Mouse (Mus musculus) E14TG2a.4 (cell line): Measurements from ENCODE around the gene Timm9.

Experiments
- H3K27me3 ChIP-seq: 2 replicates; pipeline ENCODE4 v1.6.1; 2014; ENCODE audit warnings: low read length, control low read depth; ENCODE audit not compliant: insufficient read depth
- H3K36me3 ChIP-seq: 2 replicates; pipeline ENCODE4 v1.6.1; 2014; ENCODE audit warnings: low read length, control low read depth; ENCODE audit not compliant: insufficient read depth
- H3K4me1 ChIP-seq: replicated peaks from 2 replicates; pipeline ENCODE4 v1.6.1; 2014; ENCODE audit warnings: low read depth, low read length, control low read depth
- H3K4me3 ChIP-seq: replicated peaks from 2 replicates; pipeline ENCODE4 v1.5.1; 2014; ENCODE audit warnings: mild to moderate bottlenecking, low read length
- H3K9me3 ChIP-seq: 2 replicates; pipeline ENCODE4 v1.6.1; 2014; ENCODE audit warnings: low read length, control low read depth
- CTCF ChIP-seq: conservative IDR thresholded peaks from 2 replicates; pipeline ENCODE4 v1.5.1; 2014; ENCODE audit warnings: low read length
- NANOG ChIP-seq: IDR thresholded peaks from 2 replicates; pipeline ENCODE4 v1.6.1; 2014; ENCODE audit warnings: borderline replicate concordance, low read length, mixed read lengths
- POU5F1 ChIP-seq: IDR thresholded peaks from 2 replicates; pipeline ENCODE4 v1.6.1; 2014; ENCODE audit warnings: low read length, borderline replicate concordance

Timm9 gene

GRCm38 (mm10) chr12:71136130-71136973 lies at the start of gene Timm9, which contains the start of gene 2700049A03Rik:
TSS of gene Timm9 (minus strand) at chr12:71136684.
TSS of gene 2700049A03Rik (plus strand) at chr12:71136848.
- TF ChIP-seq POU5F1 (no peak), NANOG (no peak), CTCF (no peak)
- Histone ChIP-seq H3K4me3 (peak within 1 kb of the TSS; percentile 100), H3K27me3 (no peaks in the 10 kb centered on the region), H3K9me3 (no peaks in the 10 kb centered on the region), H3K36me3 (peaks cover 52% of the 10 kb centered on the region), H3K4me1 (peaks cover 44% of the 10 kb centered on the region)

GRCm38 (mm10) chr12:71184396-71184795 lies 47.9 kb upstream of the Timm9 start:
- Histone ChIP-seq H3K36me3 (peaks cover 70% of the 10 kb centered on the region), H3K4me3 (no peak overlapping the region), H3K27me3 (no peaks in the 10 kb centered on the region), H3K4me1 (peaks cover 17% of the 10 kb centered on the region), H3K9me3 (no peaks in the 10 kb centered on the region)
- TF ChIP-seq CTCF = no peak
- TF ChIP-seq NANOG = no peak
- TF ChIP-seq POU5F1 = no peak

GRCm38 (mm10) chr12:71183736-71184135 lies 47.3 kb upstream of the Timm9 start:
- Histone ChIP-seq H3K27me3 (no peaks in the 10 kb centered on the region), H3K4me3 (no peak overlapping the region), H3K9me3 (no peaks in the 10 kb centered on the region), H3K4me1 (peaks cover 10% of the 10 kb centered on the region), H3K36me3 (peaks cover 71% of the 10 kb centered on the region)
- TF ChIP-seq NANOG (no peak), CTCF (no peak), POU5F1 (no peak)

DNA sequence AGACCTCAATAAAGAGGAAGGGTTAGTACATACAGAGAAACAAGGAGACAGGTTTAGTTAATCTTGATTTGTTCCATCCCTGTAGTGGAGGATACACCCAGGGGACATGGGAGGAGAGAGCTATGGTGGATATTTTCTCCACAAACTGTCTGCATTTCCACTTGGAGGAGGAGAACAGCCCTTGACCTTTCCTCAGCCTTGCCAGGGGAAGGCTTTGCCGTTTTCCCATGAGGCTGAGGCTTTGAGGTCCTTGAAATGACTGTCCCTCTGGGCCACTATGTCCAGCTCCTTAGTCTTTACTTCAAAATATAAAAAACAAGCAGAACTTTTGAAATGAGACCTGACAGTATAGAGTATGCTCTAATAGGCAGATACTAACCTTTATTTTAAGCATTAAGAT lies 33.4 kb upstream of the Timm9 start:
- Histone ChIP-seq H3K27me3 (no peaks in the 10 kb centered on the region), H3K4me3 (no peak overlapping the region), H3K4me1 (peaks cover 12% of the 10 kb centered on the region), H3K36me3 (peaks cover 68% of the 10 kb centered on the region), H3K9me3 (no peaks in the 10 kb centered on the region)
- TF ChIP-seq NANOG (no peak), POU5F1 (no peak), CTCF (no peak)

- TF ChIP-seq CTCF (no peak), NANOG (no peak), POU5F1 (no peak)
- Histone ChIP-seq H3K4me3 (no peak overlapping the region), H3K4me1 (no peaks in the 10 kb centered on the region), H3K36me3 (peaks cover 84% of the 10 kb centered on the region), H3K9me3 (no peaks in the 10 kb centered on the region), H3K27me3 (no peaks in the 10 kb centered on the region)
Measured at GRCm38 (mm10) chr12:71164410-71164809, 27.9 kb upstream of the Timm9 start.

GRCm38 (mm10) chr12:71157974-71158373 lies 21.5 kb upstream of the Timm9 start:
- no peaks in the 10 kb centered on the region for H3K4me1 ChIP-seq
- peaks cover 94% of the 10 kb centered on the region for H3K36me3 ChIP-seq
- no peaks in the 10 kb centered on the region for H3K27me3 ChIP-seq
- H3K9me3 ChIP-seq = no peaks in the 10 kb centered on the region
- no peak overlapping the region for H3K4me3 ChIP-seq
- TF ChIP-seq POU5F1 = no peak
- TF ChIP-seq CTCF = no peak
- TF ChIP-seq NANOG = no peak

- TF ChIP-seq NANOG (no peak), POU5F1 (no peak), CTCF (no peak)
- no peaks in the 10 kb centered on the region for H3K4me1 ChIP-seq
- no peaks in the 10 kb centered on the region for H3K27me3 ChIP-seq
- H3K9me3 ChIP-seq = no peaks in the 10 kb centered on the region
- H3K36me3 ChIP-seq = peaks cover 92% of the 10 kb centered on the region
- no peak overlapping the region for H3K4me3 ChIP-seq
Measured at GRCm38 (mm10) chr12:71154979-71155378, 18.5 kb upstream of the Timm9 start.

GRCm38 (mm10) chr12:71150167-71150566 lies 13.7 kb upstream of the Timm9 start:
- H3K4me1 ChIP-seq = peaks cover 10% of the 10 kb centered on the region
- H3K36me3 ChIP-seq = peaks cover 86% of the 10 kb centered on the region
- no peak overlapping the region for H3K4me3 ChIP-seq
- no peak for TF ChIP-seq CTCF
- no peak for TF ChIP-seq POU5F1
- no peak for TF ChIP-seq NANOG
- H3K27me3 ChIP-seq = no peaks in the 10 kb centered on the region
- no peaks in the 10 kb centered on the region for H3K9me3 ChIP-seq

- no peaks in the 10 kb centered on the region for H3K27me3 ChIP-seq
- no peak for TF ChIP-seq CTCF
- no peaks in the 10 kb centered on the region for H3K9me3 ChIP-seq
- peaks cover 85% of the 10 kb centered on the region for H3K36me3 ChIP-seq
- no peak overlapping the region for H3K4me3 ChIP-seq
- H3K4me1 ChIP-seq = peaks cover 17% of the 10 kb centered on the region
Measured at GRCm38 (mm10) chr12:71149456-71149855, 13.0 kb upstream of the Timm9 start.
